Comparison of ENCODE assay signal across 13 mouse cellular contexts in genomic region chr1:34073436-34074169, GRCm38 (mm10).
A peak's percentile ranks its signal among the peaks of the same experiment; 100 is the strongest.
DNase-seq lines count a peak whose midpoint lies in the region; ATAC-seq lines count a peak whose summit lies in the region.
"Had no signal": no experiment of that assay in that cellular context is flagged by ENCODE, and none has a peak within 500 bp of the region (broad histone marks: within the 10 kb centered on the region; RNA-seq: fewer than 3 reads in every experiment).

No protein-coding gene starts in this region.

- H3K4me2 ChIP-seq in kidney, embryonic 15.5 days = no peak overlapping the region
- H3K4me2 ChIP-seq: lung, embryonic 15.5 days had no signal

- no peak overlapping the region for H3K27ac ChIP-seq in kidney, embryonic 15.5 days
- H3K27ac ChIP-seq: lung, embryonic 15.5 days had no signal

- no peaks in the 10 kb centered on the region for H3K27me3 ChIP-seq in kidney, embryonic 15.5 days
- H3K27me3 ChIP-seq: lung, embryonic 15.5 days had no signal

- no peak for DNase-seq in kidney, postnatal 4 days
- DNase-seq in 3134 (ENCODE audit: extremely low read depth, insufficient read length, low spot score) (peak; percentile 40), 3T3-L1 (ENCODE audit: low read depth, low spot score) (peak; percentile 71), ZHBTc4 (ENCODE audit: low read depth, low spot score) (peak; percentile 90)
- no peak for DNase-seq in adrenal gland, postnatal 36 days
- no peak for DNase-seq in testis, postnatal 10 days (ENCODE audit: low spot score)
- DNase-seq in cerebellum, postnatal 36 days = no peak
- DNase-seq: adrenal gland, postnatal 10 days; kidney, postnatal 10 days; thymus, adult 2 months had no signal

- peak; percentile 26; the same call in 1 of the 2 replicates for ATAC-seq in kidney, embryonic 15.5 days (replicated peaks; ENCODE audit: low FRiP score)
- ATAC-seq: hindbrain, embryonic 16.5 days had no signal

- no peaks in the 10 kb centered on the region for H3K9me3 ChIP-seq in kidney, embryonic 15.5 days (replicated peaks)
- H3K9me3 ChIP-seq: lung, embryonic 15.5 days had no signal

- no peaks in the 10 kb centered on the region for H3K36me3 ChIP-seq in kidney, embryonic 15.5 days
- H3K36me3 ChIP-seq: lung, embryonic 15.5 days had no signal

- peaks cover 40% of the 10 kb centered on the region for H3K4me1 ChIP-seq in kidney, embryonic 15.5 days

- no peak overlapping the region for H3K4me3 ChIP-seq in kidney, embryonic 15.5 days (replicated peaks)
- H3K4me3 ChIP-seq: lung, embryonic 15.5 days had no signal

- 40% methylated on average over 10 of the region's 10 CpGs for WGBS in kidney, embryonic 15.5 days

- H3K9ac ChIP-seq in kidney, embryonic 15.5 days = no peak overlapping the region
- H3K9ac ChIP-seq: lung, embryonic 15.5 days had no signal

Comparison
In these comparisons a context has a peak if more than half of its experiments do, and no peak if none do; other contexts are left out.
1. DNase-seq: peak in 3134 (single experiment), 3T3-L1 (single experiment) and ZHBTc4 (single experiment); none in kidney, postnatal 4 days (0 of 2), adrenal gland, postnatal 36 days (0 of 2), testis, postnatal 10 days (single experiment) and cerebellum, postnatal 36 days (0 of 2).